Mouse (Mus musculus) gastrocnemius, postnatal 4 days (tissue): ENCODE measurements at regions not wholly inside any gene's neighbourhood (a gene's known extent, or its start where the extent isn't known, plus 50 kb on each side); places are given as distances from the start of the nearest gene placed in this dataset.

Source experiments
- DNase-seq, 2 experiments: peaks; one replicate each; pipeline ENCODE4 v3.0.0; 2021 to 2022; ENCODE audit warnings: low spot score in 2 of 2, mixed read lengths in 2 of 2

DNA sequence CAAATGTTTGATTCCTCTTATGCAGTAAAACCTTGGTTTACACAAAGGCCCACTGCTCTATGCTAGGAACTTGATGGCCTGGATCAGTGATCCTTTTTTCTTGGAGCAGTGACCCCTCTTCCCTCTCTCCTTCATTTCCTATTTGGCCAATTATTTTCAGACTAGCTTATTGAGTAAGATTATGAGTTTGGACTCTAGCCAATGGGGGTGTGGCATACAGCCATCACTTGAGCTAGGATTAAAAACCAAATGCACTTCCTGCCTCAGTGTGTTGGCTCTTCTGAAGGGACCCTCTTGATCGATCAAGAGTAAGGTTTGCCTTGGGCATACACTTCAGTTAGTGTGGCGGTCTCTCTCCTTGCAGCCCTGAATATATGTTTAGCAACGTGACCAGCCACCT, 1172.6 kb upstream of the Gulo start:
- DNase-seq: no peak

DNA sequence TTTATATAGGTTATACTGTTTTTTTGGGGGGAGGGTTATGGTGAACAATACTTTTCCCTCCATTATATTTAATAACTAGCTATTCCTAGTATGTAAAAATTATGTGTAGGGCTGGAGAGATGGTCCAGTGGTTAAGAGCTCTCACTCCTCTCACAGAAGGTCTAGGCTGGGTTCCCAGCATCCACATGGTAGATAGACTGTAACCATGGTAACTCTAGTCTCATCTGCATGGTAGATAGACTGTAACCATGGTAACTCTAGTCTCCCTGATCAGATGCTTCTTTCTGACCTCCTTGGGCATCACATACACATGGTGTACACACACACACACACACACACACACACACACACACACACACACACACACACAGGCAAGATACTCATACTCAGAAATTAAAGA, 1170.5 kb upstream of the Gulo start:
- no peak for DNase-seq

DNA sequence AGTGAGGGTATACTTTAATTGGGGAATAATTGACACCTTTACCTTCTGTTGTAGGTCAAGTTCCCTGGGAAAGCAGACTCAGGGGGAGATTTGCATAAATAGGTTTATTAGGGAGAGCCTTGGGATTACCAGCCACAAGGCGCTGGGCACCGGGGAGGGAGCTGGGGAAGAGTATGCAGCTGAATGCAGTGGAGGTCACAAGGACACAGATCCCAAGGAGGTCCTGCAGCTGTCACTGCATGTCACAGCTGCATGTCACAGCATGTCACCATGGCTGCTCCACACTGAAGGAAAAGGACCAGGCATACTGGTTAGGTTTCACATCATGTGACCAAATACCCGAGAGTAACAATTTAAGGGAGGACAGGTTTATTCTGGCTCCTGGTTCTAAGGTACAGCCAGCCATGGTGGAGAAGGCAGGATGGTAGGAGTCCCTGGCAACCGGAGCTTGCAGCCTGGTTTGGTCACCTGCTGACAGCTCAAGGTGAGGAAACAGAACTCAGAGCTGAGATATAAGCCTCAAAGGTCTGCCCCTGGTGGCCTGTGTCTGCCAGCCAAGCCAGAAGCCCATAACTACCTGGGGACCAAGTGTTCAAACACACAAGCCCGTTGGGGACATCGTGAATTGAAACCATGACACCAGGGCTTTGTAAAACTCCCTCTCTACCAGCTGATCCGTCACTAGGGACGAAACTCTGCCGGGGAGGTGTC, 1169.5 kb upstream of the Gulo start:
- DNase-seq: no peak

DNA sequence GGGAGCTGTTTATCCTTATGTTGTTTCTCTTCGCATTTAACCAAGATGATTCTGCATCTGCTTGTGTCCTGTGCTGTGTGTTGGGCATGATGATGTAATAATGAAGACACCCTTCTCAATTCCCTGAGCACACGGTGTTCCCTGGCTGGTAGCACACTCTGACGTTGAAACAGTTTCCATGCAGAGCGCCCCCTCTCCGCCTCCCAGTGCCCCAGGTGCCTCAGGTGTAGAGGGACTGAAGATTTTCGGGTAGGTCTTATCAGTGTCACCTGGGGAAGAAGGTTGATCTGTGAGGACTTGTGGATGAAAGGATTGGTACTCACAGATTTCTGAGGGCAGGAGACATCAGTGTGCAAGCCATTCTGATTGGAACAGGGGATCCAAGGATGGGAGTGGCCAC, 1167.7 kb upstream of the Gulo start:
- no peak for DNase-seq

DNA sequence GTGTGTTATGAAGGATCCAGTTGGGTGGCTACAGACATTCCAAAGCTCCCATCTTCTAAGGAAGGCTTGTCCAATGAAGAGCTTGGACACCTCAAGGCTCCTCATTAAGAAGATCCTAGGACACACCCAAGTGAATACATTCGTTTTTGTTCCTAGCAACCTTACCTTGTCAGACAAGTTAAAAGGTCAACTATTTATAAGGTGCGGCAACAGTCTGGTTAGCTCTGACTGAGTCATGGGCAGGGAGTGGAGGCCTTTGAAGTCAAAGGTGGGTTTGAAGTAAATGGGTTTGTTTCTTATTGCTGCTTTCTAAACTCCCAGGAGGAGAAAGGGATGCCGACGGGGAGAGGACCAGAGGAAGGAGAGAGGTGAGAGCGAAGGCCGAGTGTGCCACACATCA, 1167.1 kb upstream of the Gulo start:
- no peak for DNase-seq

DNA sequence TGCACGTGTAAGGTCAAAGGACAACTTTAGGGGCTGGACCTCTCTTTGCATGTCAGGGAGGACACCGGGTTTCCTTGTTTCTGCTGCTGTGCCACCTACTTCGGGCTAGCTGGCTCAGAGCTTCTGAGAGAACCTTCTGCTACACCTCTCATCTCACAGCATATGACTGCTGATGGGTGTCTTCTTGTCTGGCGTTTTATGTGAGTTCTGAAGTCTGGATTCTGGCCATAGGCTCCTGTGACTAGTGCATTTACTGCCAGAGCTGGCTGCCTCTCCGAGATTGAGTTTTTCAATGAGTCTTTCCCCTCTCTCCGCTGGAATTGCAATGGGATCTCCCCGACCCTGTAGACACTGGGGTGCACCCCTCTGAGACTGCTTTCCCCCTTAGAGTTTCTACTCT, 1165.9 kb upstream of the Gulo start:
- no peak for DNase-seq

DNA sequence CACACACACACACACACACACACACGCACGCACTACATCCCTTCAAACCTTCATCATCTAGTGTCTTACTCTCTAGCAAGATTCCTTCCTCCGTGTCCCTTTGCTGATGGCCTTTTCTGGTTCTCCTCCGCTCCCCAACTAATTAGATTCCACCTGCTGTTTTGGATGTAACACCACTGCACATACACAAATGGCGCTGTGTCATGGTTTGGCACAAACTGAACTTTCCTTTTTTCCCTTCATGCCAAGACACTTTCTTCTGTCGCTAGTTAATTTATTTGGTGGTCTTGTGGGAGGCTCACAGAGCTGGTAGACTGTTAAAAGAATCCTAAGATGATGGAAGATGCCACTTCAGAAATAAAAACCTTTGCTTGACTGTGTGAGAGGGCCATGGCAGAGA, 1161.8 kb upstream of the Gulo start:
- no peak for DNase-seq

DNA sequence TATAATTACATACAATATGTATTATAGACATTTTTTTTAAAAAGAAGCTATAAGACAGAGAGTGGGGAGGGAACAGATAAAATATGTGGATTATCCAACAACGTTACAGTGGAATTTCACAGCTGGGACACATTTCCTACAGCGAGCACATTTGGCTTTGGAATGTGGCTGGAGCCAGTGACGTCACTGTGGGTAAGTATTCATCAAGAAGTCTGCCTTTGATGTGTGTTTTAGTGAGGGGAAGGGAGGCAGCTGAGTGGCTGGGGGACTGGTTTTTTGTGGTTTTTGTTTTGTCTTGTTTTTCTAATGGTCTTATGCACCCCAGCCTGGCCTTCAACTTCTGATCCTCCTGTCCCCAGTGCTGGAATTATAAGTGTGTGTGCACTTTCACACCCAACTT, 1161.2 kb upstream of the Gulo start:
- DNase-seq: no peak

DNA sequence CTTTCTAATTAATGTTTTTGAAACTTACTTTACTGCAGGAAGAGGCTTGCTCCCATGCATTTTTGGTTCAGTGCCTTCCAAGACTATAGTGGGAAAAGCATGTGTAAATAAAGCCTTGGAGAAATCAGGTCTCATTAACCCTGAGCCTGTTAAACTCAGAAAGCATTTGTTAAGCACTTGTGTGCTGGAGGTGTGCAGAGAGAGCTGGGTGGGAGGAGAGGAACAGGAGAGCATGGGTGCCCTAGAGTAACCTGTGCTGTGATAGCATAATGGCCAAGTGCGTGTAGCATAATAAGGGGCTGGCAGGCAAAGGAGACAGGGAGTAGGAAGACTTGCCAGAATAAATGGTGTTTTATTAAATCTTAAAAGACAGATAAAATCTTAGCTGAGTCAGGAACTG, 1160.2 kb upstream of the Gulo start:
- DNase-seq: no peak

DNA sequence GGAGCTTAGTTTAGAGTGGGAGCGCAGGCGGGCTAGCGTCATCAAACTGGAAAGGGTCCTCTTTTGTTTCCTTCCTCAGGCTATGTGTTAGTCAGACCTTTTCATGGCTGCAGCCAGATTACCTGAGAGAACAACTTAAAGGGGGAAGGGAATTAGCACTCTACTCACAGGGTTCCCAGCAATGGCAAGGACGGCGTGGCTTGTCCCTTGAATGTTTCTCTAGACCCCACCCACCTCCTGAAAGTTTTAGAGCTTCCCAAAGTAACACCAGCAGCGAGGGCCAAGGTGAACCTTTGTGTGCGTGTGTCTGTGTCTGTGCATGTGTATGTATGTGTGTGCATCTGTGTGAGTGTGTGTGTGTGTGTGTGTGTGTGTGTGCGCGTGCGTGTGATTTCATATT, 1151.0 kb upstream of the Gulo start:
- no peak for DNase-seq

DNA sequence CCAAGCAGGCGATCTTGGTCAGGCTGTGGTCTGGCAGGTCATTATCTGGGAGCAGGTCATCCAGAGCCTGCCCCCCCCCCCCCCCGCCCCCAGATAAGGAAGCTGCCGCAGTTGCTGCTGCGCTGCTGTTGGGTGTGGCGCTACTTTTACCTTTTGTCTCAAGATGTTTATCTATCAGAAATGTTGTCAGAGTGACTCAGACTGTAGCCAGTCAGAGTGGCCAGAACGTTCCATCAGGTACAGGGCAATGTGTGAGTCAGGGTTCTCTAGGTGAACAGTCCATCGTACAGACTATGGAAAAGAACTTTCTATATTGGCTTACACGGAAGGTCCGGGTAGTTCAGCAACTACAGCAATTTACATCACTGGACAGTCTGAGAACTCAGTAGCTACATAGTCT, 1149.9 kb upstream of the Gulo start:
- DNase-seq: no peak

DNA sequence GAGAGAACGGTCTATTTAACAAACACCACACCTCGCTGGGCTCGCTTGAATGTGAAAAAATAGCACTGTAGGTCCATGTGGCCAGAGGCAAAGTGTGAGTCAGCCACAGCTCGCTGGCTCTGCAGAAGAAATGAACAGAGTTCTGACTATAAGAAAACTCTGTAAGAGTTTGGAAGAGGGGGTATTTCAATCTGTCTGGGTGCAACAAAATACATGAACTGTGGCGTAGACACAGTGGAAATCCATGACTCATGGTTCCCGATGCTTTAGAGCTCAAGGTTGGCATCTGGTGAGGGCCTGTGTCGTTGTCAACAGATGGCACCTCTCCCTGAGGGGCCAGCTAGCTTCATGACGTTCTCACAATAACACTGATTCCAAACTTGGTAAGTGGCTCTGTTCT, 1147.4 kb upstream of the Gulo start:
- DNase-seq: no peak

DNA sequence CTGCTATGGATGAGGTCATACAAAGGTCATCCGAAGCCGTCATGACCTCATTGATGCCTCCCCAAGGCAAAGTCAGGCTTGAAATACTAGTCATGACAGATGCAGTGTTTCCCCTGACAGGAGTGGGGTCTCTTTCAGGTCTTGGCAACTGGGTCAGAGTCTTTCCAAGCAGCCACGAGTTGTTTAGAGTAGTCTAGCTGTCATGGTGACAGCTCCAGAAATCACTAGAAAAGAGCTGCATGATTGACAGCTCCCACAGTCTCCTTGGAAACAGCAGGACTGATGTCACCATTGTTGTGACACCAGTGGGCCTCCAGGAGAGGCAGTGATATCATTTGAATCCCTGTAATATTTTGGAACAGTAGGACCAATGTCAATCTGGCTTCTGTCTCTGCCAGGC, 1144.6 kb upstream of the Gulo start:
- no peak for DNase-seq

DNA sequence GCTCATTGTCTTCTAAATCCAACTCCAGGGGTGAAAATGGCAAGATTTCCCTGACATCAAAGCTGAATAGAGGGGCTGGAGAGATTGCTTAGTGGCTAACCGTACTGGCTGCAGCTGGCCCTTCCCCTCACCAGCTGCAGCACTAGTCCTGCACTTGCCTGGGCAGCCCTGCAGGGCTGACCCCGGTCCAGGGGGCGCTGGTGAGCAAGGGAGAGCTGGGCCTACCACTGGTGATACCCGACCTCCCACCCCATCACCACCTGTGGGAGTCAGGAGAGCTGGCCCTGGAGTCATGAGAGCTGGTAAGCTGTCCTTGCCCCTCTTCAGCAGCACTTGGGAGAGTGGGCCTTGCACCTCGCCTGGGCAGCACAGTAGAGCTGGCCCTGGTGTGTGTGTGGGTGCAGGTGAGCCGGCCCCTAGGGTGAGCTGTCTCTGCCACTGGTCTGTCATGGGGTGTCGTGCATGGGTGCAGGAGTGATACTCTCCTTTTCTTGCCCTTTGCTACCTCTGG, 1141.0 kb upstream of the Gulo start:
- DNase-seq: no peak

DNA sequence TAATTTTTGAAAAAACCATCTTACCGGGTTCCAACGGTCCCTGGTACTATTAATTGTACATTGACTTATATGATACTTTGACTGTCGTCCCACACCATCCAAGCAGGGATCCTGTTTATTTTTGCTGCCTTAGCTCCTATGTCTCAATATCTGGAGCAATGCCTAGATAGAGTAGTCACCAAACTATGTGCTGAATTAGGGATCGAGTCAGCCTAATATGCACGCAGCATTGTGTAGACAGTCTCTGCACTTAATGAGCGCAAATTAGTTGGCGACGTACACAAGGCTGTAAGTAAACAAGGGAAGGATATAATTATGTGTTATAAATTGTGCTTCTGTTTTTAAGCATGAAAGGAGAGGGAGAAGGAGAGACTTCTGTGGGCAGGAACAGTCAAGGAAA, 1140.1 kb upstream of the Gulo start:
- DNase-seq: no peak

DNA sequence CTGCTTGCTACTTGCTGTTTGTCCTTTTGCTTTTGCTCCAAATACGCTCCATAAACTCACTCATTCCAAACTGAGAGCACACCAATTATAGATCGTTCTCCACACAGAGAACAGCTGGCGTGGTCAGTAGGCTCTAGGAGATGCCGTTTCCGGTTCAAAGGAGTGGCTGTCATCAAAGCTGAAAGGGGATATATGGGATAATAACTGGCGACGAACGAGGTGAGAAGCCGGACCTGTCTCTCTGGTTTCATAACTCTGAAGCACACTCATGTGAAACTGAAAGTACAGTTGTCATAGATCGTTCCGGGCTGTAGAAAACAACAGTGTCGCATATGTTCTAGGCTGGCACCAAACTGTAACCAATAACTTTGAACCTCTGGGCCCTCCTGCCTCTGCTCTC, 1137.6 kb upstream of the Gulo start:
- DNase-seq: no peak

DNA sequence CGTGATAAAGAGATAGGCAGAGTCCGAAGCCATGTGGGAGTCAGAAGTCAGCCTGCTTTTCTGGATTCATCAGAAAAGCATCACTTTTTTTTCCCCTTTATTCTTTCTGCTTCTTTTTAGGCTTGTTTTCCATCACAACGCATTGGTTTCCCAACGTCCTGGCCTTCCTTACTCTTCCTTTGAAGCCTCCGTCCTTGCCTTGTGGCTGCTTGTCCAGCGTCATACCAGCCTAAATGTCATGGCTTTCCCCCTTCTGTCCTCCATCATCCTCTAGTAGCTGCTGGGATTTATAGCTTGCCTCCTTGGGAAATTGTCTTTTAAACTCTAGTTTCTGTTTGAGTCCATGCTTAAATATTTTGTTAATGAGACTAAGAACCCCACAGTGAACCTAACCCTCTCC, 1136.0 kb upstream of the Gulo start:
- no peak for DNase-seq

DNA sequence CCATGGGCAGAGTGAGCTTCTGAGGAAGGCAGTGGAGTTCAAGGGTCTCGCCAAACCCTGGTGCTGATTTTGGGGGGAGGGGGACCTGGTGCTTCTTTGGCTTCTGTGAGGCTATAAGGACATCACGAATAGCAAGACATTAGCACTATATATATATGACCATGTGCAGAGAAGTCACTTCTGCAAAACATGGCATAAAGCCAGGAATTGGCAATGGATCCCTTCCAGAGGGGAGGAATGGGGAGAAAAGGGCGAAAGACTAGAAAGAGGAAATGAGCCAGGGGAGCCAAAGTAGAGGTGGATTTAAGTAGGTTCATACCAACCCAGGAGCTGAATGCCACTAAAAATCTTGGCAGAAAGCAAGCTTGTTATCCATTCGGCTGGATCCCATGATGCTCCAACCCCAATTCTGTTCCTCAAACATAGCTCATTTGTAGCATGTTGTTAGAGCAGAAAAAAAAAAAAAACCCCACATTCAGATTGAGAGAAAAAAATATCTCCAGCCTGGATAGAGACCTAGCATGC, 1135.5 kb upstream of the Gulo start:
- no peak for DNase-seq

DNA sequence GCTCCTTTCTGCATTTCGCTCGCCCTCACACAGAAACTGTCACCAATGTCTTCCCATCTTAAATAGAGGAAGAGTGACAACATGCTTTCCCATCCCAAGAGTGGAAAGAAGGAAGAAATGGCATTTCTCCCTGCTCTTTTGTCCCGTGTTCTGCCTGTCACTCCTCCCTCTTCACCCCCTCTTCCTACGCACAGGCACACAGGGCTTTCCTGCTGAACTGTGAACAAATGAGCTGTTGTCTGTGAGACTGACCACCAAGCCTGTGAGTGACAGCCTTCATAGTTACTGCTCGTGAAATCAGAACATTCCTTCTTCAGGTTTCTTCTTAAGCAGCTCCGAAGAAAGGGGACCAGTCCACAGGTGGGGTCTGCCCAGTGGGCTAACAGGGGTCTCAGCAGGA, 1134.8 kb upstream of the Gulo start:
- DNase-seq: no peak

DNA sequence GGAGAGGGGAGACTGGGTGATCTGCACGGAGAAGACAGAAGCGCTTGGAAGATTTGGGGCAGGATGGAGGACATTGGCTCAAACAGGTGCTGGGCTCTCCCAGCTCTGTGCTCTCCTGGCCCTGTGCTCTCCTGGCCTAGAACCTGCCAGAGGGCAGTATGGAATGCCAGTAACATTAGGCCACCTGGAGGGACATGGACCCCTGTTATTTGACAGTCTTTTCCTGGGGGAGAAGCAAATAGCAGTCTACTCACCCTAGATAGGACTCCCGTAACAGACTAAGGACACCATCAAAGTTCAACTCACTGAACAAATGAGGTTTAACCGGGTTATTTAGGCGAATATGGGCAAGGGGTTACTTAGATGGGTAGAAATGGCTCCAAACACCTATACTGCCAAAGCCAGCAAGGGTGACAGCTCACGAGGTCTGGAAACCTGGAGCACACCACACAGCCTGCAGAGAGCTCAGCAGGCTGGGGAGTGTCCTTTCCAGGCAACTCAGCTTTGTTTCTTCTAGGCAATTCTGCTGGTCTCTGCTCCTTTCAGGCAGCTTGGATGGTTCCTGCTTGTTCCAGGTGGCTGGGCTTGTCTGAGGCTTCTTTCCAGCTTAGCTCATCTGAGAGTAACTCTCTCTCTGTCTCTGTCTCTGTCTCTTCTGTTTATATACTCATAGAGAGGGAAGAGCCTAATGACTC, 1133.7 kb upstream of the Gulo start:
- no peak for DNase-seq

DNA sequence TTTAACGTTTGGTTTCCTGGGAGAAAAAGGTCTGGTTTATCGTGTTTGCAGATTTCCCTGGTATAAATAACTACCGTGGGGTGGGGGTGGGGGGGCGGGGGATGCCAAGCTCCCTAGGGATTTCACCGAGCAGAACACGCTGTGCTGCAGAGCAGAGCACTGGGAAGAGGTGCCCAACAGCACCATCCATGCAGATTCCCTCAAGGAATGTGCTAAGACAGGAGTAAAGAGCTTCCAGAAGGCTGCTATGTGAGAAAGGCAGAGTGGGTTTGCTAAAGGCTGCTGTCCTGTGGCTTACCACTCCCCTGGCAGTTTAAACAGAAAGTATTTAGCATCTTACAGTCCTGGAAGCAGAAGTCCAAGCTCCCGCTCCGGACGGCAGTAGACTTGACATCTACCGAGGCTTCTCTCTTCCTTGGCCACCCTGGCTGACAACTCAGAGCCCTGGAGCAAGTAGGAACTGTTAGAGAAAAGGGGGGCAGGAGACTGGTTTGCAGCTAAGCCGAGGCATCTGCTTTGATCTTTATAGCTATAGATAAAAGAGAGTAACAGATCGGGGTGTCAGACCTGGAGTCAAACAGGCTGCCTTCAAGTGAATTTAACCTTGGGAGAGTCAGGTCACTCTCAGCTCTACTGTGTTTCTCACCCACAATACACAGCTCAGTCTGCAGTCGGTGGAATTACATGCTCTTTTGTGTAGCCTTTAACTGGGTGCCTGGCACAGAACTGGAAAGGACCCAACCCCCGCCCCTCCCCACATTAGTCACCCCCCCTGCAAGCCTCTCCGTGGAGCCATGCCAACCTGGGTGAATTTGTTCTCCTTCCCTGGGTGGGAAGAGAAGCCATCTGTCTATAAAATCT, 1132.8 kb upstream of the Gulo start:
- DNase-seq: no peak

DNA sequence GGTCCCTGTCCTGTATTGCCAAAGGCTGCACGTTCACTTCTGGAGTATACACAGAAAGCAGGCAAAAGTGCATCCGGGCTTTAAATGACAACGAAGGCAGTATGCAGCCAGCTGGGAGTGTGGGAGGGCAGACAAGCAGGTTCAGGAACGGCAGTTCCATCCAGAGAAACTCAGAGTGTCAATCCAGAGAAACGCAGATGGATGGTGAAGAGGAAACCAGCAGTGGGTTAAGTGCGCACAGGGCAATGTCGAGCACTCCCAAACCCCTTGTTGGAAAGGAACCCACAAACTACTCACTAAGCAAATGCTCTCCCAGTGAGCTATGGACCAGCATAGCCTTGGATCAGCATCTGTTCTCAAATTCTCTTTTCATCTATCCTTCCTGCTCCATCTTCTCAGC, 1132.1 kb upstream of the Gulo start:
- DNase-seq: no peak
